Mouse (Mus musculus) C2C12 (cell line): ENCODE measurements around the gene Ndufaf8.

ENCODE experiments used
- CTCF ChIP-seq: IDR thresholded peaks from one replicate; pipeline ENCODE4 v1.5.1; 2011; ENCODE audit not compliant: control insufficient read depth, insufficient read depth, insufficient read length
- MAX ChIP-seq: IDR thresholded peaks from one replicate; pipeline ENCODE4 v1.6.1; 2011; ENCODE audit warnings: mild to moderate bottlenecking, control low read depth
- MYOD1 ChIP-seq: IDR thresholded peaks from one replicate; pipeline ENCODE4 v1.6.1; 2011; ENCODE audit warnings: low read depth; ENCODE audit not compliant: control insufficient read depth, insufficient read length
- MYOG ChIP-seq: IDR thresholded peaks from one replicate; pipeline ENCODE4 v1.6.1; 2011; ENCODE audit not compliant: control insufficient read depth, insufficient read length; ENCODE audit errors: extremely low read depth
- USF1 ChIP-seq: IDR thresholded peaks from one replicate; pipeline ENCODE4 v1.6.1; 2011; ENCODE audit warnings: low read depth, mild to moderate bottlenecking, control low read depth, moderate library complexity

GRCm38 (mm10) chr11:120072986-120073647 lies 25.6 kb upstream of the Ndufaf8 start:
- TF ChIP-seq CTCF (no peak), USF1 (no peak), MYOD1 (no peak), MAX (no peak), MYOG (no peak)
